Mouse (Mus musculus): Measurements from ENCODE around the gene Dll4. TPM values are rescaled to one million over a fixed set of nuclear protein-coding genes. Genes with fewer than 3 reads are reported as not detected.

The Dll4 gene
- total RNA-seq (2021) (10 to 100 TPM; 13.7 to 15.8 TPM), polyA plus RNA-seq (2012; rRNA removed) (22.0 and 35.8 TPM in 2 replicates)
- long read RNA-seq, transcript Dll4-201 (11 exons, 3,747 nt) = major isoform, 7 of 12 reads
- long read RNA-seq, partial matches to known transcripts = 2 of 12 reads
- long read RNA-seq, other reads (novel, unspliced or antisense) = 3 of 12 reads

DNA sequence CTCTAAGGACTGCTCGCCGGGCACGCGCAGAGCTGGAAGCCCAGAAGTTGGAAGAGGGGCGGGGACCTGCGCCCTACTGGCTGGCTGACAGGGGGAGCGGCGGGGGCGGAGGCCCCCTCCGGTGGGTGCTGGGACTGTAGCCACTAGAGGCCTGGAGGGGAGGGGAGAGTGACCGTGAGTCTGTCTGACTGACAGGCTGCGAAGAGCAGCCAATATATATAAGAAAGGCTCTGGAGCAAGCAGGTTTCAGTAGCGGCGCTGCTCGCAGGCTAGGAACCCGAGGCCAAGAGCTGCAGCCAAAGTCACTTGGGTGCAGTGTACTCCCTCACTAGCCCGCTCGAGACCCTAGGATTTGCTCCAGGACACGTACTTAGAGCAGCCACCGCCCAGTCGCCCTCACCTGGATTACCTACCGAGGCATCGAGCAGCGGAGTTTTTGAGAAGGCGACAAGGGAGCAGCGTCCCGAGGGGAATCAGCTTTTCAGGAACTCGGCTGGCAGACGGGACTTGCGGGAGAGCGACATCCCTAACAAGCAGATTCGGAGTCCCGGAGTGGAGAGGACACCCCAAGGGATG is at the start of gene Dll4:
Gene Dll4, plus strand, starts transcription at position 217 of the 576 bp plus-strand sequence.
- Histone ChIP-seq H3K9ac (ENCODE audit: low read depth, low read length) (peak within 1 kb of the TSS; percentile 77), H3K36me3 (ENCODE audit: control insufficient read depth, insufficient read depth, low read length) (no peaks in the 10 kb centered on the region; the same call in 1 of the 2 replicates), H3K27ac (peak within 1 kb of the TSS; percentile 94), H3K27me3 (ENCODE audit: control insufficient read depth, insufficient read depth, low read length) (peaks cover 6% of the 10 kb centered on the region; the same call in 1 of the 2 replicates), H3K4me1 (ENCODE audit: control insufficient read depth, insufficient read depth, low read length) (peaks cover 8% of the 10 kb centered on the region), H3K79me2 (replicated peaks; ENCODE audit: control insufficient read depth, insufficient read depth, low read length) (peaks cover 2% of the 10 kb centered on the region; the same call in 1 of the 2 replicates), H3K4me3 (peak within 1 kb of the TSS; percentile 81)
- TF ChIP-seq POLR2A (IDR thresholded peaks at IDR 0.05; ENCODE audit: insufficient read depth, low read depth, low read length) = peak; percentile 99
- TF ChIP-seq CTCF (IDR thresholded peaks at IDR 0.05) = peak; percentile 71
- TF ChIP-seq EP300 (IDR thresholded peaks at IDR 0.05; ENCODE audit: insufficient read depth, low read depth, low read length) = peak; percentile 61; the same call in 1 of the 2 replicates
- WGBS = under 1% methylated on average over 33 of the region's 33 CpGs
- intact Hi-C loops (cut with DNase I) = loop anchor here (2.0 kb wide), 1 partner anchor 13 kb away; no protein-coding TSS in a partner anchor
- DNase-seq = peak; percentile 84

DNA sequence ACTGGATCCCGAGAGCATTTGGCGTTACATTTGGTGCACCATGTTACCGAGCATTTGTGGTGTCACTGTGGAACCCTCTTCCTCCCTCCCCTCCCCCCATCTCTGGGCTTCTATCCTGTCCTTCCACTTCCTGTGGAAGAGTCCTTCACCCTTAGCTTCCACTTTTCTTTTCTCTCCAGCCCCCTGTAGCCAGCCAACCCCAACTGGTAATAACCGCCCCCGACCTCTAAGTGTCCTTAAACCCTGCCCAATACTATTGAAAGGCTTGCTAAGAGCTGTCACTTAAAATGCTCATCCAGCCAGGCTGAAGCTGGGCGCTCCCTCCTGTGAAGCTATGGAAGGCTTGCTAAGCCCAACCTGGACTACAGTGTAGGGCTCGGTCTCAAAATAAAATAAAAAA is 48.7 kb upstream of the Dll4 start:
- no peak for DNase-seq
- Histone ChIP-seq H3K4me3 (no peak overlapping the region), H3K36me3 (ENCODE audit: control insufficient read depth, insufficient read depth, low read length) (no peaks in the 10 kb centered on the region), H3K27me3 (ENCODE audit: control insufficient read depth, insufficient read depth, low read length) (no peaks in the 10 kb centered on the region), H3K4me1 (ENCODE audit: control insufficient read depth, insufficient read depth, low read length) (no peaks in the 10 kb centered on the region), H3K79me2 (replicated peaks; ENCODE audit: control insufficient read depth, insufficient read depth, low read length) (no peaks in the 10 kb centered on the region), H3K27ac (no peak overlapping the region), H3K9ac (ENCODE audit: low read depth, low read length) (no peak overlapping the region)
- 72% methylated on average over 7 of the region's 7 CpGs for WGBS
- intact Hi-C loops (cut with DNase I) = no loop called here
- TF ChIP-seq EP300 (IDR thresholded peaks at IDR 0.05; ENCODE audit: insufficient read depth, low read depth, low read length) (no peak), CTCF (IDR thresholded peaks at IDR 0.05) (no peak), POLR2A (IDR thresholded peaks at IDR 0.05; ENCODE audit: insufficient read depth, low read depth, low read length) (no peak)

GRCm38 (mm10) chr2:119277810-119278209 is 47.8 kb upstream of the Dll4 start:
- Histone ChIP-seq H3K36me3 (ENCODE audit: control insufficient read depth, insufficient read depth, low read length) (no peaks in the 10 kb centered on the region), H3K4me3 (no peak overlapping the region), H3K9ac (ENCODE audit: low read depth, low read length) (no peak overlapping the region), H3K27me3 (ENCODE audit: control insufficient read depth, insufficient read depth, low read length) (no peaks in the 10 kb centered on the region), H3K79me2 (replicated peaks; ENCODE audit: control insufficient read depth, insufficient read depth, low read length) (no peaks in the 10 kb centered on the region), H3K27ac (no peak overlapping the region), H3K4me1 (ENCODE audit: control insufficient read depth, insufficient read depth, low read length) (no peaks in the 10 kb centered on the region)
- WGBS = 91% methylated on average over 23 of the region's 23 CpGs
- intact Hi-C loops (cut with DNase I) = no loop called here
- TF ChIP-seq POLR2A (IDR thresholded peaks at IDR 0.05; ENCODE audit: insufficient read depth, low read depth, low read length) = no peak
- no peak for TF ChIP-seq EP300 (IDR thresholded peaks at IDR 0.05; ENCODE audit: insufficient read depth, low read depth, low read length)
- no peak for TF ChIP-seq CTCF (IDR thresholded peaks at IDR 0.05)
- DNase-seq = no peak

GRCm38 (mm10) chr2:119281899-119282565 is 43.6 kb upstream of the Dll4 start:
- Histone ChIP-seq H3K79me2 (replicated peaks; ENCODE audit: control insufficient read depth, insufficient read depth, low read length) (no peaks in the 10 kb centered on the region), H3K27ac (no peak overlapping the region), H3K27me3 (ENCODE audit: control insufficient read depth, insufficient read depth, low read length) (no peaks in the 10 kb centered on the region), H3K4me3 (no peak overlapping the region), H3K4me1 (ENCODE audit: control insufficient read depth, insufficient read depth, low read length) (no peaks in the 10 kb centered on the region), H3K9ac (ENCODE audit: low read depth, low read length) (no peak overlapping the region), H3K36me3 (ENCODE audit: control insufficient read depth, insufficient read depth, low read length) (no peaks in the 10 kb centered on the region)
- TF ChIP-seq EP300 (IDR thresholded peaks at IDR 0.05; ENCODE audit: insufficient read depth, low read depth, low read length) = no peak
- no peak for TF ChIP-seq POLR2A (IDR thresholded peaks at IDR 0.05; ENCODE audit: insufficient read depth, low read depth, low read length)
- no peak for TF ChIP-seq CTCF (IDR thresholded peaks at IDR 0.05)
- intact Hi-C loops (cut with DNase I) = no loop called here
- WGBS = 57% methylated on average over 7 of the region's 7 CpGs
- no peak for DNase-seq

GRCm38 (mm10) chr2:119287372-119287771 is 38.2 kb upstream of the Dll4 start:
- intact Hi-C loops (cut with DNase I) = loop anchor here (5.0 kb wide), 1 partner anchor 240 kb away; the partner anchor contains the start of gene Knl1
- Histone ChIP-seq H3K27ac (no peak overlapping the region), H3K36me3 (ENCODE audit: control insufficient read depth, insufficient read depth, low read length) (no peaks in the 10 kb centered on the region), H3K9ac (ENCODE audit: low read depth, low read length) (no peak overlapping the region), H3K27me3 (ENCODE audit: control insufficient read depth, insufficient read depth, low read length) (no peaks in the 10 kb centered on the region), H3K4me1 (ENCODE audit: control insufficient read depth, insufficient read depth, low read length) (no peaks in the 10 kb centered on the region), H3K4me3 (no peak overlapping the region), H3K79me2 (replicated peaks; ENCODE audit: control insufficient read depth, insufficient read depth, low read length) (no peaks in the 10 kb centered on the region; the same call in 1 of the 2 replicates)
- TF ChIP-seq EP300 (IDR thresholded peaks at IDR 0.05; ENCODE audit: insufficient read depth, low read depth, low read length) = no peak
- TF ChIP-seq CTCF (IDR thresholded peaks at IDR 0.05) = no peak
- TF ChIP-seq POLR2A (IDR thresholded peaks at IDR 0.05; ENCODE audit: insufficient read depth, low read depth, low read length) = no peak
- 92% methylated on average over 5 of the region's 5 CpGs for WGBS
- DNase-seq = no peak
